Mouse (Mus musculus) gastrocnemius, postnatal 25 days (tissue): ENCODE data around the gene Hinfp. TPM values are rescaled to one million over a fixed set of nuclear protein-coding genes. Genes with fewer than 3 reads are reported as not detected.

ENCODE experiments used
- DNase-seq: peaks from one replicate; pipeline ENCODE4 v3.0.0; 2022
- microRNA-seq, 2 experiments: library from miRNA; unstranded; fragments of <30 nt; microRNA quantifications; one replicate each; pipeline ENCODE4 v1.2.0; 2021; ENCODE audit warnings: borderline replicate concordance in 2 of 2
- total RNA-seq, 2 experiments: library from RNA; stranded (reverse); gene quantifications; 1 replicate in 1 of 2; 2 replicates in 1 of 2; pipeline ENCODE4 v1.2.3; 2021

Gene Hinfp
- total RNA-seq, 2 experiments from 2014 or later = 5.6 to 6.0 TPM

GRCm38 (mm10) chr9:44256213-44256612, 49.3 kb downstream of the Hinfp start:
- no peak for DNase-seq

GRCm38 (mm10) chr9:44255136-44255521, 50.3 kb downstream of the Hinfp start:
- DNase-seq = no peak

- DNase-seq = no peak
These were observed 50.8 kb downstream of the Hinfp start for GRCm38 (mm10) chr9:44254508-44255135.

GRCm38 (mm10) chr9:44253441-44253840, 52.0 kb downstream of the Hinfp start:
- no peak for DNase-seq

- no peak for DNase-seq
These were observed 54.2 kb downstream of the Hinfp start, which contains the start of gene Pdzd3 for GRCm38 (mm10) chr9:44251314-44251713. Pdzd3 (minus strand) TSS chr9:44251471.

- no peak for DNase-seq
These were observed 55.0 kb downstream of the Hinfp start for GRCm38 (mm10) chr9:44250445-44250844.

GRCm38 (mm10) chr9:44249181-44250146, 56.0 kb downstream of the Hinfp start:
- peak; percentile 65 for DNase-seq

- no peak for DNase-seq
These were observed 57.6 kb downstream of the Hinfp start for GRCm38 (mm10) chr9:44247907-44248306.

- no peak for DNase-seq
These were observed 61.9 kb downstream of the Hinfp start for GRCm38 (mm10) chr9:44243621-44244020.

Small RNAs within 50 kb of the gene (microRNA-seq; reads per million reads assigned to microRNA genes)
- gene Gm44335 = 0 reads per million in 2 experiments

Other genes starting within 250 kb of the Hinfp start
- 100 to 1,000 TPM; 160 to 313 TPM for gene Usp2, start 238.7 kb downstream of the Hinfp start, total RNA-seq
- not detected for gene Mfrp, start 203.9 kb downstream of the Hinfp start, total RNA-seq
- gene C1qtnf5, start 198.4 kb downstream of the Hinfp start, total RNA-seq = 10 to 100 TPM in 1 of 2 experiments, 1 to 10 TPM in 1; 8.0 to 13.6 TPM
- gene Gm49380, start 192.2 kb downstream of the Hinfp start, total RNA-seq = 1 to 10 TPM in 1 of 2 experiments, under 1 TPM in 1; 0.82 to 2.4 TPM
- gene Rnf26, start 192.2 kb downstream of the Hinfp start, total RNA-seq = 1 to 10 TPM; 2.9 TPM
- gene Mcam, start 171.2 kb downstream of the Hinfp start, total RNA-seq = 10 to 100 TPM; 31.2 to 32.4 TPM
- gene Cbl, start 71.6 kb downstream of the Hinfp start, total RNA-seq = 1 to 10 TPM; 9.2 to 9.4 TPM
- gene Ccdc153, start 65.0 kb downstream of the Hinfp start, total RNA-seq = not detected
- gene Pdzd3, start 54.2 kb downstream of the Hinfp start, total RNA-seq = under 1 TPM; 0.99 to 1.00 TPM
- gene Nlrx1, start 37.1 kb downstream of the Hinfp start, total RNA-seq = 10 to 100 TPM; 18.6 to 21.1 TPM
- gene Abcg4, start 17.1 kb downstream of the Hinfp start, total RNA-seq = under 1 TPM; 0.15 to 0.62 TPM
- gene C2cd2l, start 14.6 kb upstream of the Hinfp start, total RNA-seq = 10 to 100 TPM; 12.0 to 12.2 TPM
- gene Dpagt1, start 20.3 kb upstream of the Hinfp start, total RNA-seq = 10 to 100 TPM; 11.0 to 11.2 TPM
- gene H2afx, start 29.0 kb upstream of the Hinfp start, total RNA-seq = 10 to 100 TPM; 10.8 to 12.8 TPM
- 10 to 100 TPM; 20.3 to 24.3 TPM for gene Hmbs, start 38.6 kb upstream of the Hinfp start, total RNA-seq
- gene Vps11, start 56.0 kb upstream of the Hinfp start, total RNA-seq = 10 to 100 TPM; 13.5 to 14.5 TPM
- gene Hyou1, start 73.8 kb upstream of the Hinfp start, total RNA-seq = 10 to 100 TPM; 28.0 to 31.3 TPM
- gene Slc37a4, start 91.2 kb upstream of the Hinfp start, total RNA-seq = 100 to 1,000 TPM; 117 to 142 TPM
- 100 to 1,000 TPM; 631 to 665 TPM for gene Rps25, start 101.5 kb upstream of the Hinfp start, total RNA-seq
- gene Trappc4, start 101.9 kb upstream of the Hinfp start, total RNA-seq = 10 to 100 TPM; 13.8 to 17.5 TPM
- 1 to 10 TPM; 3.9 to 5.8 TPM for gene Ccdc84, start 112.9 kb upstream of the Hinfp start, total RNA-seq
- not detected for gene Foxr1, start 135.5 kb upstream of the Hinfp start, total RNA-seq
- under 1 TPM; 0.32 to 0.43 TPM for gene Upk2, start 149.3 kb upstream of the Hinfp start, total RNA-seq
- gene Bcl9l, start 177.2 kb upstream of the Hinfp start, total RNA-seq = 10 to 100 TPM; 33.6 to 40.7 TPM